Mouse (Mus musculus) lung, postnatal 0 days (tissue): ENCODE data around the gene Angptl8. TPM values are rescaled to one million over a fixed set of nuclear protein-coding genes. Genes with fewer than 3 reads are reported as not detected.

Experiments
- ATAC-seq: fragments of 200-750 bp; cut with Nextera tagmentation; 2 replicates; pipeline ENCODE4 v1.8.0; 2017; ENCODE audit warnings: moderate library complexity
- DNase-seq: peaks from one replicate; pipeline ENCODE4 v3.0.0-alpha.2; 2016; ENCODE audit warnings: low spot score
- H3K27ac ChIP-seq: fragments of 300-500 bp; sonication (generic); 2 replicates; pipeline ENCODE4 v1.5.1; 2014; ENCODE audit warnings: antibody characterized with exemption, mild to moderate bottlenecking, low read length, mixed read lengths
- H3K27me3 ChIP-seq: fragments of 300-500 bp; sonication (generic); replicated peaks from 2 replicates; pipeline ENCODE4 v1.6.1; 2014; ENCODE audit warnings: low read length, mixed read lengths; ENCODE audit not compliant: insufficient read depth
- H3K36me3 ChIP-seq: fragments of 300-500 bp; sonication (generic); 2 replicates; pipeline ENCODE4 v1.6.1; 2014; ENCODE audit warnings: low read length, mixed read lengths; ENCODE audit not compliant: insufficient read depth
- H3K4me1 ChIP-seq: fragments of 300-500 bp; sonication (generic); 2 replicates; pipeline ENCODE4 v1.6.1; 2014; ENCODE audit warnings: antibody characterized with exemption, low read depth, low read length, mixed read lengths; ENCODE audit not compliant: insufficient read depth
- H3K4me2 ChIP-seq: fragments of 300-500 bp; sonication (generic); replicated peaks from 2 replicates; pipeline ENCODE4 v1.6.1; 2014; ENCODE audit warnings: low read depth, mild to moderate bottlenecking, low read length, moderate library complexity, mixed read lengths
- H3K4me3 ChIP-seq: fragments of 300-500 bp; sonication (generic); 2 replicates; pipeline ENCODE4 v1.5.1; 2014; ENCODE audit warnings: low read depth, low read length
- H3K9ac ChIP-seq: fragments of 300-500 bp; sonication (generic); replicated peaks from 2 replicates; pipeline ENCODE4 v1.6.1; 2014; ENCODE audit warnings: low read depth, mild to moderate bottlenecking
- H3K9me3 ChIP-seq: fragments of 300-500 bp; sonication (generic); 2 replicates; pipeline ENCODE4 v1.6.1; 2016; ENCODE audit warnings: low read length, mixed read lengths
- CTCF ChIP-seq: IDR thresholded peaks from 2 replicates; pipeline ENCODE4 v1.5.1; 2016; ENCODE audit warnings: antibody characterized with exemption, mild to moderate bottlenecking
- EP300 ChIP-seq: IDR thresholded peaks from 2 replicates; pipeline ENCODE4 v1.6.1; 2016; ENCODE audit warnings: antibody characterized with exemption, mild to moderate bottlenecking, control low read depth
- WGBS: fragments of 180-500 bp; shearing (Covaris S2); extraction: QIAGEN DNeasy Blood & Tissue Kit; methylation state at CpG from one replicate; pipeline ENCODE4 v1.1.7; 2014; 5-methylcytosine and 5-hydroxymethylcytosine counted together
- polyA plus RNA-seq: library from polyadenylated mRNA; unstranded; fragments of >200 nt; fragmentation: Nextera tagmentation; extraction: Ambion mirVana; gene quantifications from 2 replicates; pipeline ENCODE4 v1.2.1, GENCODE M21; 2015

Gene Angptl8
- polyA plus RNA-seq, 1 experiment from 2014 or later, result 7.4 TPM

GRCm38 (mm10) chr9:21803986-21804644, 31.2 kb upstream of the Angptl8 start:
- no peaks in the 10 kb centered on the region for H3K36me3 ChIP-seq
- no peak overlapping the region for H3K9ac ChIP-seq
- no peaks in the 10 kb centered on the region for H3K9me3 ChIP-seq
- DNase-seq, result peak; percentile 97
- H3K4me1 ChIP-seq, result no peaks in the 10 kb centered on the region
- TF ChIP-seq EP300, result peak; percentile 92
- TF ChIP-seq CTCF, result peak; percentile 99
- peak overlapping the region; percentile 81 for H3K27ac ChIP-seq
- no peak overlapping the region for H3K4me3 ChIP-seq
- H3K4me2 ChIP-seq, result peak overlapping the region; percentile 9; the same call in 1 of the 2 replicates
- WGBS, result 25% methylated on average over 13 of the region's 13 CpGs
- ATAC-seq, result peak; percentile 98
- H3K27me3 ChIP-seq, result no peaks in the 10 kb centered on the region

- 37% methylated on average over 3 of the region's 3 CpGs for WGBS
- no peak for ATAC-seq
- Histone ChIP-seq H3K27me3 (no peaks in the 10 kb centered on the region), H3K4me1 (no peaks in the 10 kb centered on the region), H3K27ac (no peak overlapping the region), H3K9ac (no peak overlapping the region), H3K9me3 (no peaks in the 10 kb centered on the region), H3K36me3 (0 out of 2 replicates have a peak, but pooled peaks cover 3% of the 10 kb centered on the region), H3K4me3 (no peak overlapping the region), H3K4me2 (no peak overlapping the region)
- DNase-seq, result no peak
- no peak for TF ChIP-seq EP300
- no peak for TF ChIP-seq CTCF
Measured at GRCm38 (mm10) chr9:21806363-21806762, 28.9 kb upstream of the Angptl8 start.

- no peak overlapping the region for H3K4me3 ChIP-seq
- H3K4me2 ChIP-seq, result no peak overlapping the region
- H3K4me1 ChIP-seq, result no peaks in the 10 kb centered on the region
- WGBS, result 70% methylated on average over 11 of the region's 11 CpGs
- DNase-seq, result no peak
- H3K27me3 ChIP-seq, result no peaks in the 10 kb centered on the region
- no peak overlapping the region for H3K9ac ChIP-seq
- no peak for ATAC-seq
- no peak overlapping the region for H3K27ac ChIP-seq
- peaks cover 5% of the 10 kb centered on the region; the same call in 1 of the 2 replicates for H3K36me3 ChIP-seq
- H3K9me3 ChIP-seq, result no peaks in the 10 kb centered on the region
- TF ChIP-seq EP300, result no peak
- TF ChIP-seq CTCF, result no peak
Measured at GRCm38 (mm10) chr9:21806976-21807375, 28.3 kb upstream of the Angptl8 start.

GRCm38 (mm10) chr9:21808561-21808960, 26.7 kb upstream of the Angptl8 start:
- H3K36me3 ChIP-seq, result peaks cover 20% of the 10 kb centered on the region
- DNase-seq, result peak; percentile 20
- H3K27ac ChIP-seq, result no peak overlapping the region
- H3K9ac ChIP-seq, result no peak overlapping the region
- H3K4me1 ChIP-seq, result no peaks in the 10 kb centered on the region
- WGBS, result 58% methylated on average over 3 of the region's 3 CpGs
- H3K4me3 ChIP-seq, result no peak overlapping the region
- no peaks in the 10 kb centered on the region for H3K9me3 ChIP-seq
- no peak for ATAC-seq
- no peak for TF ChIP-seq EP300
- peak; percentile 64 for TF ChIP-seq CTCF
- H3K27me3 ChIP-seq, result no peaks in the 10 kb centered on the region
- H3K4me2 ChIP-seq, result no peak overlapping the region

GRCm38 (mm10) chr9:21811170-21811569, 24.1 kb upstream of the Angptl8 start:
- Histone ChIP-seq H3K27me3 (no peaks in the 10 kb centered on the region), H3K27ac (no peak overlapping the region), H3K9me3 (no peaks in the 10 kb centered on the region), H3K9ac (no peak overlapping the region), H3K4me1 (no peaks in the 10 kb centered on the region), H3K4me2 (no peak overlapping the region), H3K4me3 (no peak overlapping the region), H3K36me3 (peaks cover 32% of the 10 kb centered on the region)
- no peak for TF ChIP-seq CTCF
- no peak for TF ChIP-seq EP300
- DNase-seq (no peak), ATAC-seq (no peak)
- WGBS, result 85% methylated on average over 5 of the region's 5 CpGs

GRCm38 (mm10) chr9:21816716-21817305, 18.5 kb upstream of the Angptl8 start:
- H3K27me3 ChIP-seq, result no peaks in the 10 kb centered on the region
- no peak overlapping the region for H3K9ac ChIP-seq
- no peak overlapping the region for H3K4me3 ChIP-seq
- no peaks in the 10 kb centered on the region for H3K9me3 ChIP-seq
- peaks cover 46% of the 10 kb centered on the region for H3K36me3 ChIP-seq
- no peak overlapping the region for H3K27ac ChIP-seq
- DNase-seq, result no peak
- 62% methylated on average over 9 of the region's 9 CpGs for WGBS
- no peaks in the 10 kb centered on the region for H3K4me1 ChIP-seq
- H3K4me2 ChIP-seq, result no peak overlapping the region
- ATAC-seq, result no peak
- no peak for TF ChIP-seq CTCF
- no peak for TF ChIP-seq EP300
